Mouse (Mus musculus) heart, embryonic 13.5 days (tissue): ENCODE data around the gene Stxbp3. TPM values are rescaled to one million over a fixed set of nuclear protein-coding genes. Genes with fewer than 3 reads are reported as not detected.
A peak's percentile ranks its signal among the peaks of the same experiment; 100 is the strongest.
"Not testable (repeated sequence)": the region's sequence is repeated elsewhere in the genome, so short reads cannot be mapped to it uniquely, and the experiment has no call there.

Experiments
- ATAC-seq: fragments of 200-750 bp; cut with Nextera tagmentation; 2 replicates; pipeline ENCODE4 v1.8.0; 2017; ENCODE audit warnings: moderate TSS enrichment; ENCODE audit not compliant: insufficient number of reproducible peaks, low FRiP score, low TSS enrichment; ENCODE audit errors: extremely low read depth
- H3K27ac ChIP-seq: fragments of 300-500 bp; sonication (generic); replicated peaks from 2 replicates; pipeline ENCODE4 v1.5.1; 2015; ENCODE audit warnings: moderate library complexity, mild to moderate bottlenecking, inconsistent platforms
- H3K27me3 ChIP-seq: fragments of 300-500 bp; sonication (generic); replicated peaks from 2 replicates; pipeline ENCODE4 v1.6.1; 2015; ENCODE audit warnings: mild to moderate bottlenecking, inconsistent platforms
- H3K36me3 ChIP-seq: fragments of 300-500 bp; sonication (generic); 2 replicates; pipeline ENCODE4 v1.6.1; 2015; ENCODE audit warnings: mild to moderate bottlenecking, inconsistent platforms
- H3K4me1 ChIP-seq: fragments of 300-500 bp; sonication (generic); 2 replicates; pipeline ENCODE4 v1.6.1; 2015; ENCODE audit warnings: inconsistent platforms
- H3K4me2 ChIP-seq: fragments of 300-500 bp; sonication (generic); 2 replicates; pipeline ENCODE4 v1.6.1; 2015; ENCODE audit warnings: inconsistent platforms, mild to moderate bottlenecking, moderate library complexity
- H3K4me3 ChIP-seq: fragments of 300-500 bp; sonication (generic); 2 replicates; pipeline ENCODE4 v1.5.1; 2015; ENCODE audit warnings: moderate library complexity, mild to moderate bottlenecking, inconsistent platforms
- H3K9ac ChIP-seq: fragments of 300-500 bp; sonication (generic); 2 replicates; pipeline ENCODE4 v1.6.1; 2015; ENCODE audit warnings: inconsistent platforms, mild to moderate bottlenecking, moderate library complexity
- H3K9me3 ChIP-seq: fragments of 300-500 bp; sonication (generic); 2 replicates; pipeline ENCODE4 v1.6.1; 2016; ENCODE audit warnings: inconsistent platforms
- WGBS: fragments of 180-500 bp; shearing (Covaris S2); methylation state at CpG from one replicate; pipeline ENCODE4 v1.1.7; 2015; ENCODE audit warnings: mixed read lengths; 5-methylcytosine and 5-hydroxymethylcytosine counted together
- polyA plus RNA-seq: library from polyadenylated mRNA; unstranded; fragments of >200 nt; fragmentation: Nextera tagmentation; extraction: Ambion mirVana; gene quantifications from 2 replicates; pipeline ENCODE4 v1.2.1, GENCODE M21; 2015

Gene Stxbp3
- polyA plus RNA-seq, 1 experiment from 2014 or later: 24.2 TPM

DNA sequence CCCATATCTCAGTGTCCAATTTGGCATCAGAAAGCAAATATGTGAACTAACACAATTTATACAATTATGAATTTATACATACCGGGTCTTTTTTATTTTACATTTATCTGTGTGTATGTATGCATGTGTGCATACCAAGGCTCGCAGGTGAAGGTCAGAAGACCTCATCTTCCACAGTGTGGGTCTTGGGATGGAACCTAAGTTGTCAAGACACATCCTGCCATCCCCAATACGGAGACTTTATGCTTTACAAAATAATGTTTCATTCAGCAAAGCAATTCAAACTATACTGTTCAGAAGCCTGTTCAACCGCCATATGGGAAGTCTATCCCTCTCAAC lies 359 bp upstream of the Stxbp3 start:
- Histone ChIP-seq H3K4me3 (peak overlapping the region; percentile 89), H3K27me3 (no peaks in the 10 kb centered on the region), H3K4me2 (no peak overlapping the region), H3K4me1 (peaks cover 27% of the 10 kb centered on the region), H3K27ac (no peak overlapping the region), H3K36me3 (peaks cover 10% of the 10 kb centered on the region), H3K9ac (no peak overlapping the region), H3K9me3 (no peaks in the 10 kb centered on the region)
- no peak for ATAC-seq
- WGBS: 50% methylated on average over 4 of the region's 4 CpGs

DNA sequence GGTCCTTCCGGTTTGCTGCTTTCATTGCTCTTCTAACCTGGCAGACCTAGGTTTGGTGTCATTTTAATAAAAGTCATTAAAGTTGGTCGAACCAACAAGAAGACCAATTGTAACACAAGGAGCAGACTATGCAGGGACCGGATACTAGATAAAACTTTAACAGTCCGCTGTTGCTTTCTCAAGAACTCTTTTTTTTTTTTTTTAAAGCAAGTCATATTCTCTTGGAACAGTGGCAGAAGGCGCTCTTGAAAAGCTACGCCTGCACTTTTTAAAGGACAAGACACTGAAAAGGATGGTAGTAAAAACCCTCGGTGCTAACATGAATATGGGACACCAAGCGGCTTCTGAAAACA lies 703 bp downstream of the Stxbp3 start:
- no peak for ATAC-seq
- 4% methylated on average over 8 of the region's 8 CpGs for WGBS
- H3K9ac ChIP-seq: peak overlapping the region; percentile 92

DNA sequence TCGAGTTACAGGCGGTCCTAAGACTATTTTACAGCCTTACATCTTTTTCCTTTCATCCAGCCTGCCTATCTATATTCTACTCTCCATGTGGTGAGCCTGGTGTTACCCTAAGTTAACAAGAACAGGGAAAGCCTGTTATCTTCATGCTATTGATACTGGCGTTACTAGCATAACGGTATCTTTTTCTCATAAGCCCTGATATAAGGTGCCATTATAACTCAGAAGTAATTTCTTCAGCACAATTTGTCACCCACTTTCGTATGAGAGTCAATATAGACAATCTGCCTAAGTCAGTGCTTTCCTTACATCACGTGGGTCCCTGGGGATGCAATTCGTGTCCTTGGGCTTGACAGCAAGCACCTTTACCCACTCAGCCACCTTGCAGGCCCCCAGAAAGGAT lies 1.3 kb downstream of the Stxbp3 start:
- no peak for ATAC-seq
- Histone ChIP-seq H3K4me3 (peak overlapping the region; percentile 89), H3K4me1 (peaks cover 23% of the 10 kb centered on the region), H3K36me3 (peaks cover 17% of the 10 kb centered on the region), H3K27ac (no peak overlapping the region), H3K27me3 (no peaks in the 10 kb centered on the region), H3K9me3 (no peaks in the 10 kb centered on the region), H3K4me2 (peak overlapping the region; percentile 77), H3K9ac (peak overlapping the region; percentile 92; the same call in 1 of the 2 replicates)
- WGBS: 58% methylated on average over 7 of the region's 7 CpGs

More for the DNA sequence above, 703 bp downstream of the Stxbp3 start:
- Histone ChIP-seq H3K4me3 (peak overlapping the region; percentile 89), H3K4me2 (peak overlapping the region; percentile 77), H3K27ac (peak overlapping the region; percentile 95), H3K9me3 (no peaks in the 10 kb centered on the region), H3K36me3 (peaks cover 12% of the 10 kb centered on the region), H3K27me3 (no peaks in the 10 kb centered on the region), H3K4me1 (peaks cover 26% of the 10 kb centered on the region)

DNA sequence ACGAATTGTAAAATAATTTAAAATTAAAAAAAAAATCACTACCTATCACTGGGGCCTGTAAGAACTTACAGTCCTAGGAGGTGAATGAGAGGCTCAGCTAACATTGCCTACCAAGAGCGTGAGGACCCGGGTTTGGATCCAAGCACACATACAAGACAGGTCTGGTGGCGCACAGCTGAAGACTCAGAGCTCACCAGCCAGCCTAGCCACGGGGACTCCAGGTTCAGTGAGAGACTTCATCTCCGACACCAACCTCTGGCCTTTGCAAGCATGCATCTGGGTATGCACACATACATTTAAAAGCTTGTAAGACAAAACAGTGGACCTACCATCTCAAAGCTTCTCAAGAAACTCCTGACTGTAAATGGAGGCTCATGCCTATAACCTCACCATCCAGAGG lies 3.4 kb downstream of the Stxbp3 start:
- peaks cover 21% of the 10 kb centered on the region for H3K4me1 ChIP-seq
- no peak for ATAC-seq
- no peaks in the 10 kb centered on the region for H3K27me3 ChIP-seq
- H3K4me2 ChIP-seq: no peak overlapping the region
- no peaks in the 10 kb centered on the region for H3K9me3 ChIP-seq
- 87% methylated on average over 6 of the region's 6 CpGs for WGBS
- no peak overlapping the region for H3K9ac ChIP-seq
- no peak overlapping the region for H3K4me3 ChIP-seq
- no peak overlapping the region for H3K27ac ChIP-seq
- H3K36me3 ChIP-seq: peaks cover 28% of the 10 kb centered on the region

DNA sequence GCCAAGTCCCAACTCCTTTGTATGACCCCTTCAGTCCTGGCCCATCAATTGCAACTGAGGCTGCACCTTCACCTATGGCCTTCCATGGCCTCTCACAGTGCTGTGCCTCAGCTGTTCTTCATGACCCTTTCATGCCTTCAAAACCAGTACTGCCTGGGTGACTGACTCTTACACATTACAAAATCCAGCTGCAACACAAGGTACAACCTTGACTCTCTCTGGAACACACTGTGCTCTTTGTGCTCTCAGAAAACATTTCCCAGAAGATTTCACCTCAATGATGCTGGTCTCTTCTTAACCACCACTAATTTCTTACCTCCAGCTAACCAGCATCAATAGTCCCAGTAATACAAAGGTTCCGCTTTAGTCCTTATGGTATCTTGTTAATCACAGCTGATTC lies 6.6 kb downstream of the Stxbp3 start:
- Histone ChIP-seq H3K4me1 (peaks cover 26% of the 10 kb centered on the region), H3K36me3 (peaks cover 31% of the 10 kb centered on the region)
- H3K4me2 ChIP-seq, H3K9ac ChIP-seq, H3K27me3 ChIP-seq, H3K9me3 ChIP-seq, ATAC-seq, H3K4me3 ChIP-seq, H3K27ac ChIP-seq: not testable (repeated sequence)
- WGBS: 89% methylated on average over 1 of the region's 1 CpGs

DNA sequence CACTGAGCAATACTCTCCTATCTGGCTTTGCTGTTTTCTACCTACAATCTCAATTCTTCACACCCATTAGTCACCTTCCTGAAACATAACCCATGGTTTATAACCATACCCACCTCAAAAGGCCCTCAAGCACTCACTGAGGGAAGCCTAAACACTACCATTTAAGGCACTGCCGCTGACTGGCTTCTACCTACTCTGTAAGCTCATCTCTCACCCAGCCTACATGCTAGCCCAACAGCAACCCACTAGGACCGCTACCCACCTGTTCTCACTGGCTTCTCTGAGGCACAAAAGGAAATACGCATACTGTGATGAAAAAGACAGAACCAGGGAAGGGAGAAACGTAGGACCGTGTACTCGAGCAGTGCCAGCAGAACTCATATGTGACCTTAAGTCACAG lies 8.6 kb downstream of the Stxbp3 start:
- no peak for ATAC-seq
- WGBS: 88% methylated on average over 6 of the region's 6 CpGs

DNA sequence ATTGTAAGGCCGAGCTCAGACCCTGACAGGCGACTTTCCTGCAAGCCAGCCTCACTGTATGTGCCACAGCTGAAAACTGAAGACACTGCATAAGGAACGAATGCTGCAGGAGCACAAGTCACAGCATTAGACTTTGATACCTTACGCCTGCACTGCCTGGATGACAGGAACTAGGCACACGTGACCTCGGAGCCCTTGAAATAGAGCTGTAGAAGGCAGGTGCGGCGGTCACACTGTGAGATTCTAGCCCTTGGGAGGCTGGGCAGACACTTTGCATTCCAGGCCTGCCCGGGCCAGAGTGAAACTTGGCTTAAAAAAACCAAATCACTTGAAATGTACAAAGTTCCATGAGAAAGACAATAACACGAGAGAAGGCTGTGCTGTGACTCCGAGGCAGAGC lies 9.8 kb downstream of the Stxbp3 start:
- Histone ChIP-seq H3K4me2 (peak overlapping the region; percentile 38), H3K4me3 (no peak overlapping the region), H3K27ac (peak overlapping the region; percentile 48), H3K27me3 (no peaks in the 10 kb centered on the region), H3K9me3 (no peaks in the 10 kb centered on the region), H3K4me1 (peaks cover 13% of the 10 kb centered on the region), H3K36me3 (peaks cover 39% of the 10 kb centered on the region), H3K9ac (peak overlapping the region; percentile 40; the same call in 1 of the 2 replicates)
- ATAC-seq: no peak
- 58% methylated on average over 11 of the region's 11 CpGs for WGBS

More for the DNA sequence above, 8.6 kb downstream of the Stxbp3 start:
- Histone ChIP-seq H3K9ac (no peak overlapping the region), H3K4me1 (peaks cover 13% of the 10 kb centered on the region), H3K27me3 (no peaks in the 10 kb centered on the region), H3K9me3 (no peaks in the 10 kb centered on the region), H3K36me3 (peaks cover 38% of the 10 kb centered on the region), H3K27ac (no peak overlapping the region), H3K4me2 (no peak overlapping the region), H3K4me3 (no peak overlapping the region)

DNA sequence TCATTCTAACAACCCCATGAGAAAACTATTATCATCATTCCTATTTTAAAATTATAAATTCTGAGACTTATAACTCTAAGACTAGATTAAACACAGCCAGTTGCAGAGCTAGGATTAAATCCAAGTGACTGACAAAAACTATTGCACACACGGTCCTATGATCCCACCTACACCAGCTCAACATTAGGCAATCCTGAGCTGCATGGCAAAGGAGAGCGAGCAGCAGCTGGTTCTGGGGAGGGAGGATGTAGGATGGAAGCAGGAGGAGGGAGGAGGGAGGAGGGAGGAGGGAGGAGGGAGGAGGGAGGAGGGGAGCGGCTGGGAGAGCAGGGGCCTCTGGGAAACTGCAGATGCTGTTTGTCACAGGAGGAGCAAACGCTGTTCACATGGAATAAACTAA lies 24.7 kb downstream of the Stxbp3 start:
- no peak for ATAC-seq
- no peak overlapping the region for H3K9ac ChIP-seq
- H3K4me1 ChIP-seq: 0 out of 2 replicates have a peak, but pooled peaks cover 4% of the 10 kb centered on the region
- peaks cover 71% of the 10 kb centered on the region for H3K36me3 ChIP-seq
- H3K4me3 ChIP-seq: no peak overlapping the region
- H3K4me2 ChIP-seq: no peak overlapping the region
- no peak overlapping the region for H3K27ac ChIP-seq
- no peaks in the 10 kb centered on the region for H3K27me3 ChIP-seq
- WGBS: 78% methylated on average over 4 of the region's 4 CpGs
- no peaks in the 10 kb centered on the region for H3K9me3 ChIP-seq

DNA sequence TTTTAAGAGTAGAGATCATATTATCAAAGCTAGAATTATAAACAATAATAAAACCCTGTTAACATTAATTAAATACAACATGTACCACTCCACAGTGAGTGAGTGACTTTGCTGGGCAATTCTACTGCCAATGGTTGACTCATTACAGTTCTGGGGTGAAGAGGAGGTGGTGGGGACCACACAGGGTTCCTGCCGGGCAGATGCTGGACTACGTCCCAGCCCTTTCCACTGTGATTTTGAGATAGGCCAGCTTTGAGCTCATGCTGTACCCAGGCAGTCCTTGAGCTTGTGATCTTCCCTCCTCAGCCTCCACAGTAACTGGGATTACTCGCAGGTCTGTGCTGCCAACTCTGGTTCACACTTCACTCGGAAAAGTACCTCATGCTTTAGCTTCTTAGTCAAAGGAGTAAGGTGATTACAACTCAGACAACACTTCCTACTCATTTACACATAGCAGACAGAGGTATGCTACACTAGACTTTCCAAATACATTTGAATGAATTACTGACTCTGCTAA lies 29.5 kb downstream of the Stxbp3 start:
- ATAC-seq: no peak
- H3K36me3 ChIP-seq: peaks cover 68% of the 10 kb centered on the region

DNA sequence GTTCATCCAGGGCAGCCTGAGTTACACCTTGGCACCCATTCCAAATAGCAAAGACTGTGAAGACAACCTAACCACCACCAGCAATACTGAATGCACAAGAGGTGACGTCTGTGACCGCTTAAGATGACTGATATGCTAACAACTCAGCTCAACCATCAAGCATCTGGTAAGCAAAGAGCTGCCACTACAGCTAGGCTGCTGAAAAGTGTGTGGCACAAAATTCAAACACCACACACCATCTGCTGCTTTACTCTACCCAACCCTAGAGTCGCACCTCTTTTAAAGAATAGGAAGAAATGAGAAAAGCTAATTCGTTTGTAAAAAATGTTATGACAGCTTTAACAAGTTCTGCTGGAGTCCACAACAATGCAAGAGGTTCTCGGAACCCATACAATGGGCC lies 34.7 kb downstream of the Stxbp3 start:
- Histone ChIP-seq H3K36me3 (peaks cover 71% of the 10 kb centered on the region), H3K4me3 (no peak overlapping the region), H3K4me2 (no peak overlapping the region), H3K27ac (peak overlapping the region; percentile 2; the same call in 1 of the 2 replicates), H3K27me3 (no peaks in the 10 kb centered on the region), H3K9ac (no peak overlapping the region), H3K9me3 (no peaks in the 10 kb centered on the region), H3K4me1 (peaks cover 9% of the 10 kb centered on the region)
- no peak for ATAC-seq
- 73% methylated on average over 5 of the region's 5 CpGs for WGBS

More for the DNA sequence above, 29.5 kb downstream of the Stxbp3 start:
- Histone ChIP-seq H3K4me2 (no peak overlapping the region), H3K9ac (no peak overlapping the region), H3K27ac (no peak overlapping the region), H3K27me3 (no peaks in the 10 kb centered on the region), H3K4me3 (no peak overlapping the region), H3K9me3 (no peaks in the 10 kb centered on the region), H3K4me1 (peaks cover 1% of the 10 kb centered on the region)
- 61% methylated on average over 4 of the region's 4 CpGs for WGBS

DNA sequence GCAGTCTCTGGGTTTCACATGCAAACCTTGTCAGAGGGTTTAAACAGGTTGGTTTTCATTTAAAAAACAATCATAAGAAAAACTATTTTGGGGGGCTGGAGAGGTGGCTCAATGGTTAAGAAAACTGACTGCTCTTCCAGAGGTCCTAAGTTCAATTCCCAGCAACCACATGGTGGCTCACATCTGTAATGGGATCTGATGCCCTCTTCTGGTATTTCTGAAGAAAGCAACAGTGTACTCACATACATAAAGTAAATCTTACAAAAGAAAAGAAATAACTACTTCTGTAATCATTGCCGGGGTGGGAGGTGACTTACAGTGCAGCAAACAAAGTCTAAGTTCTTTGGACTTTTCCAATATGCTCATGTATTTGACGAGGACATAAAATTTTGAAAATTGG lies 42.0 kb downstream of the Stxbp3 start:
- WGBS: 83% methylated on average over 2 of the region's 2 CpGs
- H3K4me2 ChIP-seq: no peak overlapping the region

DNA sequence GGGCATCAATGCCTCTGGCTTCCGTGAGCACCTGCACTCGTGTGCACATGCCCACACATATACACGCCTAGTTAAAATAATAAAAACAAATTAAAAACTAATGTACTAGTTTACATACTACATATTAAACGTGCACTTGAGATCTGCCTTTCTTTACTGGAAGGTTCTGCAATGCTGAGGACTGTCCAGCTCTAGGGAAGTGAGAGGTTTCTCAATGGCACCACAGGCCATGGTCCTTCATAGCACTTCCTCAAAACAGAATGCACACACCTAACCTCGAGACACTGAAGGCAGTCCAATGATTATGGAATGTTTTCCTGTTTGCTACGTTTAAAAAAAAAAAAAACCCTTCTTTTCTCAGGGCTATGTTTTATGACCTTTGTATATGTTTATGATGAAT lies 42.6 kb downstream of the Stxbp3 start:
- no peak for ATAC-seq
- WGBS: 85% methylated on average over 6 of the region's 6 CpGs

More for the DNA sequence above, 42.0 kb downstream of the Stxbp3 start:
- no peak overlapping the region for H3K4me3 ChIP-seq
- H3K27me3 ChIP-seq: no peaks in the 10 kb centered on the region
- ATAC-seq: no peak
- H3K4me1 ChIP-seq: no peaks in the 10 kb centered on the region
- H3K9me3 ChIP-seq: no peaks in the 10 kb centered on the region
- no peak overlapping the region for H3K27ac ChIP-seq
- peaks cover 95% of the 10 kb centered on the region for H3K36me3 ChIP-seq
- no peak overlapping the region for H3K9ac ChIP-seq

More for the DNA sequence above, 42.6 kb downstream of the Stxbp3 start:
- Histone ChIP-seq H3K9me3 (no peaks in the 10 kb centered on the region), H3K4me3 (no peak overlapping the region), H3K9ac (no peak overlapping the region), H3K27me3 (no peaks in the 10 kb centered on the region), H3K27ac (no peak overlapping the region), H3K36me3 (peaks cover 91% of the 10 kb centered on the region), H3K4me2 (no peak overlapping the region), H3K4me1 (no peaks in the 10 kb centered on the region)
